Mouse (Mus musculus): ENCODE data around the gene Gm18336. TPM values are rescaled to one million over a fixed set of nuclear protein-coding genes. Genes with fewer than 3 reads are reported as not detected.

Gm18336 gene
- polyA plus RNA-seq, 2 experiments: not detected

GRCm38 (mm10) chrX:73410880-73411517 is 12.5 kb upstream of the Gm18336 start, which contains the start of gene Zfp92:
Gene Zfp92 (plus strand): TSS chrX:73411096.
- no peak for ATAC-seq (ENCODE audit: low FRiP score, low read depth)
- H3K27me3 ChIP-seq (ENCODE audit: control insufficient read depth, insufficient read depth, low read length): no peaks in the 10 kb centered on the region
- no peak within 1 kb of the TSS for H3K27ac ChIP-seq (replicated peaks; ENCODE audit: low read depth, low read length)
- no peak for DNase-seq (ENCODE audit: low spot score)
- H3K4me2 ChIP-seq (replicated peaks; ENCODE audit: low read depth, low read length, severe bottlenecking): peak within 1 kb of the TSS; percentile 49
- H3K4me3 ChIP-seq (replicated peaks; ENCODE audit: low read length): peak within 1 kb of the TSS; percentile 25
- H3K9ac ChIP-seq (ENCODE audit: low read depth, low read length, severe bottlenecking): peak within 1 kb of the TSS; percentile 41; the same call in 1 of the 2 replicates
- H3K4me1 ChIP-seq (ENCODE audit: control insufficient read depth, insufficient read depth, low read length): no peaks in the 10 kb centered on the region
- no peaks in the 10 kb centered on the region for H3K9me3 ChIP-seq (ENCODE audit: control insufficient read depth, low read length)
- no peak for TF ChIP-seq POLR2A (IDR thresholded peaks at IDR 0.05; ENCODE audit: borderline replicate concordance, extremely low read depth, insufficient read depth, insufficient read length)
- 20% methylated on average over 17 of the region's 20 CpGs for WGBS
- H3K36me3 ChIP-seq (ENCODE audit: control insufficient read depth, insufficient read depth, low read length): no peaks in the 10 kb centered on the region

DNA sequence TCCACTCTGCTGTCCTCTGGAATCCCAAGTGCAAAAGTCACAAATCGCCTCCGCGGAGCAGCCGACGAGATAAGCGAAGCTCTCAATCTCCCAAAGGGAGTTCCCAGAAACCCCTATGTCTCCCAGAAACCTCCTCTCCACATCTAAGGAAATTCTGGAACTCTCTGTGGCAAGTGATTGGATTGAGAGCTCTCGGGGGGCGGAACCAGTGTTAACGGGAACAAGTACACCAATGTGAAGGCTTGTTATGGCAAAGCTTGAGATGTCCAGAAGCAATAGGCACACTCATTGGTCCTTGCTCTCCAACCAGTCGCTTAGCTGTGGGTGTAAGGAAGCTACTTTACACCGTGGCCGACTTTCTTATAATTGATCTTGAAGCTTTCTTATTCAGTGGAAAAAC is 3.1 kb upstream of the Gm18336 start:
- Histone ChIP-seq H3K4me1 (ENCODE audit: control insufficient read depth, insufficient read depth, low read length) (no peaks in the 10 kb centered on the region), H3K36me3 (ENCODE audit: control insufficient read depth, insufficient read depth, low read length) (no peaks in the 10 kb centered on the region), H3K9ac (ENCODE audit: low read depth, low read length, severe bottlenecking) (no peak overlapping the region), H3K27ac (replicated peaks; ENCODE audit: low read depth, low read length) (no peak overlapping the region), H3K9me3 (ENCODE audit: control insufficient read depth, low read length) (no peaks in the 10 kb centered on the region), H3K4me3 (replicated peaks; ENCODE audit: low read length) (no peak overlapping the region), H3K4me2 (replicated peaks; ENCODE audit: low read depth, low read length, severe bottlenecking) (no peak overlapping the region), H3K27me3 (ENCODE audit: control insufficient read depth, insufficient read depth, low read length) (no peaks in the 10 kb centered on the region)
- DNase-seq (ENCODE audit: low spot score): no peak
- ATAC-seq (ENCODE audit: low FRiP score, low read depth): no peak
- TF ChIP-seq POLR2A (IDR thresholded peaks at IDR 0.05; ENCODE audit: borderline replicate concordance, extremely low read depth, insufficient read depth, insufficient read length): no peak
- WGBS: 92% methylated on average over 12 of the region's 12 CpGs

- Histone ChIP-seq H3K4me2 (replicated peaks; ENCODE audit: low read depth, low read length, severe bottlenecking) (no peak overlapping the region), H3K9me3 (ENCODE audit: control insufficient read depth, low read length) (no peaks in the 10 kb centered on the region), H3K36me3 (ENCODE audit: control insufficient read depth, insufficient read depth, low read length) (no peaks in the 10 kb centered on the region), H3K4me3 (replicated peaks; ENCODE audit: low read length) (no peak overlapping the region), H3K9ac (ENCODE audit: low read depth, low read length, severe bottlenecking) (no peak overlapping the region), H3K27me3 (ENCODE audit: control insufficient read depth, insufficient read depth, low read length) (no peaks in the 10 kb centered on the region), H3K27ac (replicated peaks; ENCODE audit: low read depth, low read length) (no peak overlapping the region), H3K4me1 (ENCODE audit: control insufficient read depth, insufficient read depth, low read length) (no peaks in the 10 kb centered on the region)
- TF ChIP-seq POLR2A (IDR thresholded peaks at IDR 0.05; ENCODE audit: borderline replicate concordance, extremely low read depth, insufficient read depth, insufficient read length): no peak
- no peak for DNase-seq (ENCODE audit: low spot score)
- 92% methylated on average over 20 of the region's 20 CpGs for WGBS
- ATAC-seq (ENCODE audit: low FRiP score, low read depth): no peak
Observed at GRCm38 (mm10) chrX:73400951-73401350, 2.4 kb upstream of the Gm18336 start.

DNA sequence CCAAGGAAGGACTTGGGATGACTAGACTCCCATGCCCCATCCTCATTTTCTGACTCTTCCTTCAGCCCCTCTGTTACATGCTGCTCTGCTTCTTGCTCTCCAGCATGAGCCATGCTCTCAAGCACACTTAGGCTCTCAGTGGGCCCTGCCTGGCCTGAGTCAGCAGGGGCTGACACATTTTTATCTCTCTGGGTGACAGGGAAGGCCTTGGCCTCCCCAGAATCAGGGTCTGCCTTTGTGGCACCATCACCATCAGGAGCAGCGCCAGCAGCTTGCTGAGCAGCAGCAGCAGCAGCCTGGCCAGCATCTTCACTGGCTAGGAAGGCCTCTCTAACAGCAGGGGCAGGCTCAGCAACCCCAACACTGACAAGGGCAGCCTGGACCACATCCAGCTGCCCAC is 2.1 kb downstream of the Gm18336 start:
- 88% methylated on average over 1 of the region's 1 CpGs for WGBS
- Histone ChIP-seq H3K27ac (replicated peaks; ENCODE audit: low read depth, low read length) (no peak overlapping the region), H3K4me3 (replicated peaks; ENCODE audit: low read length) (no peak overlapping the region), H3K27me3 (ENCODE audit: control insufficient read depth, insufficient read depth, low read length) (no peaks in the 10 kb centered on the region), H3K9me3 (ENCODE audit: control insufficient read depth, low read length) (no peaks in the 10 kb centered on the region), H3K4me2 (replicated peaks; ENCODE audit: low read depth, low read length, severe bottlenecking) (no peak overlapping the region), H3K36me3 (ENCODE audit: control insufficient read depth, insufficient read depth, low read length) (no peaks in the 10 kb centered on the region), H3K4me1 (ENCODE audit: control insufficient read depth, insufficient read depth, low read length) (no peaks in the 10 kb centered on the region), H3K9ac (ENCODE audit: low read depth, low read length, severe bottlenecking) (no peak overlapping the region)
- ATAC-seq (ENCODE audit: low FRiP score, low read depth) (no peak), DNase-seq (ENCODE audit: low spot score) (no peak)
- TF ChIP-seq POLR2A (IDR thresholded peaks at IDR 0.05; ENCODE audit: borderline replicate concordance, extremely low read depth, insufficient read depth, insufficient read length): no peak

DNA sequence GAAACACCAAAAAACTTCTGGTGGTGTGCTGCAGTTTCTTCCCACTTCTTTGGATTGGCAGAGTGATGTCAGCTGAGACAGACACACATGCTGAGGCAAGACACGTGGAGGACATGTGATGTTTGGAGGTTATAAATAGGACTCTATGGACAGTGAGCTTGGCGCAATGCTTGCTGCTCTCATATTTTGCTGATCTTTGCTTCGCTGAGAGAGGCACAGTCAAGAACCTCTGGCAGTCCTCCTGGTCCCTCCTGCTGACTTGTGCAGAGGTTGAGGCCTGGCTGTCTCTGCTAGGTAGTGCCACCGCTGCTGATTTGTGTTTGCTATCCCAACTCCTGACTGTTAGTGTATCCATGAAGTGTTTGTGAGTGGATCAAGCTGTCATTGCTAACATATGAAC is 7.1 kb downstream of the Gm18336 start:
- H3K4me3 ChIP-seq (replicated peaks; ENCODE audit: low read length): no peak overlapping the region
- WGBS: 64% methylated on average over 4 of the region's 4 CpGs
- H3K4me2 ChIP-seq (replicated peaks; ENCODE audit: low read depth, low read length, severe bottlenecking): no peak overlapping the region
- H3K9ac ChIP-seq (ENCODE audit: low read depth, low read length, severe bottlenecking): no peak overlapping the region
- H3K27ac ChIP-seq (replicated peaks; ENCODE audit: low read depth, low read length): no peak overlapping the region
- H3K9me3 ChIP-seq (ENCODE audit: control insufficient read depth, low read length): no peaks in the 10 kb centered on the region
- ATAC-seq (ENCODE audit: low FRiP score, low read depth): no peak
- H3K36me3 ChIP-seq (ENCODE audit: control insufficient read depth, insufficient read depth, low read length): no peaks in the 10 kb centered on the region
- no peaks in the 10 kb centered on the region for H3K4me1 ChIP-seq (ENCODE audit: control insufficient read depth, insufficient read depth, low read length)
- TF ChIP-seq POLR2A (IDR thresholded peaks at IDR 0.05; ENCODE audit: borderline replicate concordance, extremely low read depth, insufficient read depth, insufficient read length): no peak
- no peaks in the 10 kb centered on the region for H3K27me3 ChIP-seq (ENCODE audit: control insufficient read depth, insufficient read depth, low read length)
- no peak for DNase-seq (ENCODE audit: low spot score)

Data from limb, embryonic 14.5 days (tissue).